Mouse (Mus musculus): ENCODE measurements around the gene Lin28b. TPM values are rescaled to one million over a fixed set of nuclear protein-coding genes. Genes with fewer than 3 reads are reported as not detected.
A peak's percentile ranks its signal among the peaks of the same experiment; 100 is the strongest.

The Lin28b gene
- polyA plus RNA-seq, 1 experiment from 2014 or later = 10.3 TPM

- no peaks in the 10 kb centered on the region for H3K27me3 ChIP-seq
- WGBS = 82% methylated on average over 9 of the region's 9 CpGs
- H3K4me3 ChIP-seq (replicated peaks) = no peak overlapping the region
- no peak overlapping the region for H3K27ac ChIP-seq
- H3K9ac ChIP-seq (replicated peaks) = no peak overlapping the region
- no peaks in the 10 kb centered on the region; the same call in 1 of the 2 replicates for H3K9me3 ChIP-seq
- no peaks in the 10 kb centered on the region for H3K4me1 ChIP-seq (replicated peaks)
- 0 out of 2 replicates have a peak, but pooled peaks have one; percentile 14 for ATAC-seq
- H3K36me3 ChIP-seq = no peaks in the 10 kb centered on the region
- H3K4me2 ChIP-seq (replicated peaks) = no peak overlapping the region
These were observed 141.0 kb downstream of the Lin28b start for GRCm38 (mm10) chr10:45345217-45345616.

- H3K4me2 ChIP-seq (replicated peaks) = no peak overlapping the region
- H3K4me1 ChIP-seq (replicated peaks) = no peaks in the 10 kb centered on the region
- no peaks in the 10 kb centered on the region for H3K27me3 ChIP-seq
- H3K27ac ChIP-seq = no peak overlapping the region
- no peaks in the 10 kb centered on the region; the same call in 1 of the 2 replicates for H3K9me3 ChIP-seq
- H3K4me3 ChIP-seq (replicated peaks) = no peak overlapping the region
- no peaks in the 10 kb centered on the region for H3K36me3 ChIP-seq
- 86% methylated on average over 4 of the region's 4 CpGs for WGBS
- H3K9ac ChIP-seq (replicated peaks) = no peak overlapping the region
- no peak for ATAC-seq
These were observed 141.8 kb downstream of the Lin28b start for GRCm38 (mm10) chr10:45344381-45344780.

GRCm38 (mm10) chr10:45339106-45339505, 147.1 kb downstream of the Lin28b start:
- no peaks in the 10 kb centered on the region for H3K9me3 ChIP-seq
- no peaks in the 10 kb centered on the region for H3K36me3 ChIP-seq
- no peak overlapping the region for H3K4me2 ChIP-seq (replicated peaks)
- H3K27me3 ChIP-seq = peaks cover 27% of the 10 kb centered on the region
- H3K27ac ChIP-seq = no peak overlapping the region
- 81% methylated on average over 7 of the region's 7 CpGs for WGBS
- peaks cover 8% of the 10 kb centered on the region; the same call in 1 of the 2 replicates for H3K4me1 ChIP-seq (replicated peaks)
- H3K9ac ChIP-seq (replicated peaks) = no peak overlapping the region
- ATAC-seq = no peak
- no peak overlapping the region for H3K4me3 ChIP-seq (replicated peaks)

GRCm38 (mm10) chr10:45335434-45336422, 150.5 kb downstream of the Lin28b start, which contains the start of gene Bves:
TSS of gene Bves (plus strand) at chr10:45335772.
- no peaks in the 10 kb centered on the region for H3K36me3 ChIP-seq
- ATAC-seq = peak; percentile 85
- peak within 1 kb of the TSS; percentile 88 for H3K4me2 ChIP-seq (replicated peaks)
- H3K27ac ChIP-seq = no peak within 1 kb of the TSS
- H3K27me3 ChIP-seq = peaks cover 41% of the 10 kb centered on the region
- peaks cover 8% of the 10 kb centered on the region; the same call in 1 of the 2 replicates for H3K4me1 ChIP-seq (replicated peaks)
- H3K9me3 ChIP-seq = no peaks in the 10 kb centered on the region
- H3K9ac ChIP-seq (replicated peaks) = peak within 1 kb of the TSS; percentile 57
- H3K4me3 ChIP-seq (replicated peaks) = peak within 1 kb of the TSS; percentile 72
- 1% methylated on average over 88 of the region's 116 CpGs for whole genome bisulfite sequencing

- ATAC-seq = peak; percentile 55
- WGBS = 23% methylated on average over 7 of the region's 7 CpGs
- peak overlapping the region; percentile 72 for H3K4me3 ChIP-seq (replicated peaks)
These were observed 151.3 kb downstream of the Lin28b start for GRCm38 (mm10) chr10:45334925-45335324.

GRCm38 (mm10) chr10:45328196-45329000, 157.8 kb downstream of the Lin28b start:
- Histone ChIP-seq H3K27me3 (peaks cover 7% of the 10 kb centered on the region; the same call in 1 of the 2 replicates), H3K4me1 (replicated peaks) (no peaks in the 10 kb centered on the region), H3K27ac (no peak overlapping the region), H3K9ac (replicated peaks) (no peak overlapping the region), H3K4me3 (replicated peaks) (no peak overlapping the region), H3K36me3 (no peaks in the 10 kb centered on the region), H3K4me2 (replicated peaks) (no peak overlapping the region), H3K9me3 (no peaks in the 10 kb centered on the region)
- 69% methylated on average over 7 of the region's 7 CpGs for WGBS
- 0 out of 2 replicates have a peak, but pooled peaks have one; percentile 65 for ATAC-seq

More at GRCm38 (mm10) chr10:45334925-45335324, 151.3 kb downstream of the Lin28b start:
- H3K36me3 ChIP-seq = no peaks in the 10 kb centered on the region
- no peak overlapping the region for H3K27ac ChIP-seq
- H3K9me3 ChIP-seq = no peaks in the 10 kb centered on the region
- no peak overlapping the region; the same call in 1 of the 2 replicates for H3K9ac ChIP-seq (replicated peaks)
- peaks cover 41% of the 10 kb centered on the region for H3K27me3 ChIP-seq
- H3K4me1 ChIP-seq (replicated peaks) = peaks cover 8% of the 10 kb centered on the region; the same call in 1 of the 2 replicates
- peak overlapping the region; percentile 88 for H3K4me2 ChIP-seq (replicated peaks)

Other genes starting within 250 kb of the Lin28b start
- 0.90 and 1.3 TPM in 2 replicates for gene Bves, start 150.6 kb downstream of the Lin28b start, polyA plus RNA-seq (2015; fragmentation: Nextera tagmentation; extraction: Ambion mirVana)
- gene Hace1, start 91.4 kb upstream of the Lin28b start, polyA plus RNA-seq (2015; fragmentation: Nextera tagmentation; extraction: Ambion mirVana) = 16.8 and 18.0 TPM in 2 replicates

All from midbrain, embryonic 13.5 days (tissue).